Mouse (Mus musculus) testis, adult 2 months (tissue): ENCODE data around the gene Zfhx3. TPM values are rescaled to one million over a fixed set of nuclear protein-coding genes. Genes with fewer than 3 reads are reported as not detected.

Experiments
- H3K27ac ChIP-seq: fragments of 200-500 bp; 2 replicates; pipeline ENCODE4 v1.5.1; 2012; ENCODE audit warnings: low read depth, low read length; ENCODE audit not compliant: control insufficient read depth, insufficient read depth
- H3K27me3 ChIP-seq: fragments of 200-500 bp; 2 replicates; pipeline ENCODE4 v1.6.1; 2012; ENCODE audit warnings: mild to moderate bottlenecking, low read length, moderate library complexity; ENCODE audit not compliant: control insufficient read depth, insufficient read depth
- H3K36me3 ChIP-seq: fragments of 200-500 bp; 2 replicates; pipeline ENCODE4 v1.6.1; 2012; ENCODE audit warnings: mild to moderate bottlenecking, low read length; ENCODE audit not compliant: control insufficient read depth, insufficient read depth
- H3K4me1 ChIP-seq: fragments of 200-500 bp; 2 replicates; pipeline ENCODE4 v1.6.1; 2012; ENCODE audit warnings: low read length; ENCODE audit not compliant: control insufficient read depth, insufficient read depth
- H3K4me3 ChIP-seq: fragments of 200-500 bp; 2 replicates; pipeline ENCODE4 v1.5.1; 2012; ENCODE audit warnings: low read depth, mild to moderate bottlenecking, low read length, moderate library complexity, mixed read lengths; ENCODE audit not compliant: control insufficient read depth
- CTCF ChIP-seq: fragments of 200-500 bp; IDR thresholded peaks from 2 replicates; pipeline ENCODE4 v1.5.1; 2012; ENCODE audit warnings: low read depth, mild to moderate bottlenecking, inconsistent platforms, low read length, moderate library complexity; ENCODE audit not compliant: control insufficient read depth, insufficient read depth, insufficient replicate concordance
- POLR2A ChIP-seq: fragments of 200-500 bp; IDR thresholded peaks from 2 replicates; pipeline ENCODE4 v1.6.1; 2012; ENCODE audit warnings: low read depth, mild to moderate bottlenecking, inconsistent platforms, low read length, moderate library complexity; ENCODE audit not compliant: control insufficient read depth
- polyA plus RNA-seq: library from polyadenylated mRNA; depleted of rRNA; stranded (reverse); fragments of >200 nt; gene quantifications from 2 replicates; pipeline ENCODE4 v1.2.3, GENCODE M21; 2012

Gene Zfhx3
- polyA plus RNA-seq, 1 experiment: 11.9 TPM

DNA sequence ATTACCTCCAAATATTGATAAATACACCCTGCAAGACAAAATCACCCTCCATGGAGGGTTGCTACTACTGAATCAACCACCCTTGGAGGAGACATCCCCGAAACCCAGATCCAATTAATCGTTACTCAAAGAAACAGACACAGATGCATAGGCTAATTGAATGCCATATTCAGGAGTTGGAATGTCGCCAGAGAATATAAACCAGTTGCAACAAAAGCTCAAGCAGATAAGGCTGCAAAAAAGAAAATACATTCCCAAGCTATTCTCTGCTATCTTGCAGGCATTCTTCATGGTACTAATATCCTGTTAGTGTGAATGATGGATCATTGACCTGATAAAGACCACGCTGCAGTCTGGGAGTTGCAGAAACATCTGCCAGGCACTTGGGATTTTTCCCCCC is 440.7 kb downstream of the Zfhx3 start:
- Histone ChIP-seq H3K27ac (no peak overlapping the region), H3K27me3 (no peaks in the 10 kb centered on the region), H3K4me3 (no peak overlapping the region), H3K4me1 (no peaks in the 10 kb centered on the region; the same call in 1 of the 2 replicates), H3K36me3 (no peaks in the 10 kb centered on the region)
- TF ChIP-seq POLR2A: no peak
- no peak for TF ChIP-seq CTCF

DNA sequence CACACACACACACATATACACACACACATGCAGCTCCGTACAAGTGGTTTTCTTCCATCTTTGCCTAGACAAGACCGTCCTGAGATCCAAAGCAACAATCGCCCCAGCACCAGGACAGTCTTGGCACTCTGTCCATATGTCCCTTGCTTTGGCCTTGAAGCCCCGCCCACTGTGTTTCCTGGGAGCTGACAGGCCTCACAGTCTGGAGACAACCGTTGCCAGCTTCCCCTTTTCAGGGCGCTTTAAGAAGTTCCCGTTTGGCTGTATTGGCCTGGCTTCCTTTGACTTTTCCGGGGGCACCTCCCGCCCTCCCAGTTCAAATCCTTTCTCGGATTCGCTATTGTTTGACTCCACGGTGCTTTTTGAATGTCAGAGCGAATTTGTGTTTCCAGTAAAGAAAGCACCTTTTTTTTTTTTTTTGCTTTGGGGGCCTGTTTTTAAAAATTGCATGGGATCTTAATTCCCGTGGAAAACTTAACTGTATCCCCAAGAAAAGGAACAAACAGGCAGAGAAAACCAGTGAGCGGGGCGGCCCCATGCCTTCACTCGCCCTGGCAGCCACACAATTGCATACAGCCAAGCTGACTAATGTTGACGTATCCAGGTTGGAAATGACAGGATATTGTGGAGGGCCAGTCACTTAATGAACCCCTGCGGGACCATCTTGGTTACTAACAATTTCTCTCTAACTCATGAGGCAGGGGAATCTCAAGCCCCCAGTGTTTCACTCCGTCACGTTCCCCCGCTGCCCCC is 444.9 kb downstream of the Zfhx3 start:
- TF ChIP-seq POLR2A: no peak
- no peak for TF ChIP-seq CTCF
- H3K4me1 ChIP-seq: no peaks in the 10 kb centered on the region; the same call in 1 of the 2 replicates
- H3K27ac ChIP-seq: no peak overlapping the region
- no peaks in the 10 kb centered on the region for H3K36me3 ChIP-seq
- H3K4me3 ChIP-seq: no peak overlapping the region
- H3K27me3 ChIP-seq: no peaks in the 10 kb centered on the region

DNA sequence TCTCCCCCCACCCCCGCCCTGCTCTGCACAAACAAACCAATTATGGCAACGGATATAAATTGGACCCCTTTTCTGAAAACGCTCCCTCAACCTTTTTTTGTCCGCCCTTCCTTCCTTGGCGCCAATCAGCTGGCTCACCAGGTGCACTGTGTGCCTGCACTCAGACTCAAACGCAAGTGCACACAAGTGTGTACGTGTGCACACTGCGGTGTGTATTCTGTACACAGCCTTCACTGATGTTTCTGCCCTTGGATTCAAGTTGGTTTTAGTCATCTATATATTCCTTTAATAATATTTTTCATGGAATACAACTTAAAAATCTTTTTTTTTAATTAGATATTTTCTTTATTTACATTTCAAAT is 445.4 kb downstream of the Zfhx3 start:
- no peaks in the 10 kb centered on the region for H3K27me3 ChIP-seq
- no peaks in the 10 kb centered on the region; the same call in 1 of the 2 replicates for H3K4me1 ChIP-seq
- TF ChIP-seq CTCF (no peak), POLR2A (no peak)
- no peak overlapping the region for H3K4me3 ChIP-seq
- no peak overlapping the region for H3K27ac ChIP-seq
- no peaks in the 10 kb centered on the region for H3K36me3 ChIP-seq

GRCm38 (mm10) chr8:108392909-108393308 is 450.5 kb downstream of the Zfhx3 start:
- H3K27me3 ChIP-seq: no peaks in the 10 kb centered on the region
- H3K4me3 ChIP-seq: no peak overlapping the region
- no peak for TF ChIP-seq CTCF
- TF ChIP-seq POLR2A: no peak
- no peaks in the 10 kb centered on the region for H3K4me1 ChIP-seq
- no peaks in the 10 kb centered on the region for H3K36me3 ChIP-seq
- no peak overlapping the region for H3K27ac ChIP-seq

DNA sequence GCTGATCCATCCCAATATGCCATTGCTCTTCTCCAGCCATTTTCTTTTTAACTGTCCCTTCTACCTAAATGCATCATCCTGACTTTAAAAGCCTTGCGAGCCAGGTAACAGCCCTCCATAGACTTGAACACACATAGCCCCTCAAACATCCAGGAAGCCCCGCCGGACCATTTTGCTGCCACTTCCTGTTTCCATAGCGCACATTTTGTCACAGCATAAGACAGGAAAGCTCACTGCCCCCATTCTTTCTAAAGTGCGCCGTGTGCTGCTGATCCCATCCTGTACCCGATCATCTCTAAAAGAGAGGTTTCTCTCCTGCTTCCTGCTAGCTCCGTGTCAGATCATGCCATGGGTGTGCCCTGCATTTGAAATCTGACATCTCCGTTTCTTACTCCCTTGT is 459.7 kb downstream of the Zfhx3 start:
- H3K4me1 ChIP-seq: no peaks in the 10 kb centered on the region; the same call in 1 of the 2 replicates
- no peak overlapping the region for H3K4me3 ChIP-seq
- TF ChIP-seq CTCF: no peak
- no peak for TF ChIP-seq POLR2A
- H3K27me3 ChIP-seq: no peaks in the 10 kb centered on the region
- H3K36me3 ChIP-seq: no peaks in the 10 kb centered on the region
- H3K27ac ChIP-seq: no peak overlapping the region

GRCm38 (mm10) chr8:108406716-108407494 is 464.5 kb downstream of the Zfhx3 start:
- Histone ChIP-seq H3K4me1 (no peaks in the 10 kb centered on the region; the same call in 1 of the 2 replicates), H3K27ac (no peak overlapping the region), H3K36me3 (no peaks in the 10 kb centered on the region), H3K27me3 (no peaks in the 10 kb centered on the region), H3K4me3 (no peak overlapping the region)
- TF ChIP-seq CTCF (no peak), POLR2A (no peak)

GRCm38 (mm10) chr8:108419162-108419844 is 476.9 kb downstream of the Zfhx3 start:
- Histone ChIP-seq H3K4me3 (no peak overlapping the region), H3K36me3 (no peaks in the 10 kb centered on the region), H3K27ac (no peak overlapping the region), H3K27me3 (no peaks in the 10 kb centered on the region), H3K4me1 (no peaks in the 10 kb centered on the region)
- TF ChIP-seq POLR2A: no peak
- TF ChIP-seq CTCF: no peak
